In the genomic region with DNA sequence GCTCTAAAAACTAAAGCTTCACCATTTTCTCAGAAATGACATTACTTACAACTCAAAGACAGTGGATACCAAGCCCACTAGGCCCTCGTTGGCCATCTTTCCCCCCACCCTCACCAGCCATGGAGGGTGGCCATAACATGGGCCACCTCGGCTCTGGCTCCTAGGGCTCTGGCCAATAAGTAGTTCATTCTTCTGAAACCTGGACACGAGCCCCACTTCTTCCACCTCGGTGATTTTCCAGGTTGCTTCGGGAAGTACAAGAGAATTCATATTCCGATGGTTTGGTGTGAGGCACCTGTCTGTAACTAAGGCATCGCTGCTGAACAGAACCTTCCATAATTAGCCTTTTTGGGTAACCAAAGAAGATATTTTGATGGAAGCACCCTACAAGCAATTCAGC, we compare ENCODE assay signal across 8 mouse cellular contexts.
DNase-seq lines count a peak whose midpoint lies in the region; ATAC-seq lines count a peak whose summit lies in the region.

No protein-coding gene starts in this region.

- H3K36me3 ChIP-seq in lung, embryonic 15.5 days, result no peaks in the 10 kb centered on the region
- peaks cover 6% of the 10 kb centered on the region; the same call in 1 of the 2 replicates for H3K36me3 ChIP-seq in hindbrain, embryonic 10.5 days
- H3K36me3 ChIP-seq in macrophage (ENCODE audit: inconsistent target), result no peaks in the 10 kb centered on the region

- H3K4me3 ChIP-seq in lung, embryonic 15.5 days, result peak overlapping the region; percentile 57
- H3K4me3 ChIP-seq in hindbrain, embryonic 10.5 days, result peak overlapping the region; percentile 69
- peak overlapping the region; percentile 78 for H3K4me3 ChIP-seq in macrophage (ENCODE audit: inconsistent target)

- DNase-seq in lung, postnatal 10 days, result no peak
- DNase-seq in cerebellum, adult 11-12 months, result peak; percentile 56
- DNase-seq in hindbrain, embryonic 10.5 days (ENCODE audit: low spot score), result no peak
- no peak for DNase-seq in layer of hippocampus, adult 9-11 months
- no peak for DNase-seq in urinary bladder, adult 2 months (ENCODE audit: low spot score)
- DNase-seq in embryo, embryonic 10 days (ENCODE audit: low spot score), result no peak

- H3K27ac ChIP-seq in lung, embryonic 15.5 days, result peak overlapping the region; percentile 87
- H3K27ac ChIP-seq in hindbrain, embryonic 10.5 days, result peak overlapping the region; percentile 96
- H3K27ac ChIP-seq in macrophage, result peak overlapping the region; percentile 69

- ATAC-seq in lung, embryonic 15.5 days (ENCODE audit: borderline replicate concordance, extremely low read depth, low FRiP score, low TSS enrichment), result no peak

- peak overlapping the region; percentile 78 for H3K4me2 ChIP-seq in lung, embryonic 15.5 days

- H3K9ac ChIP-seq in lung, embryonic 15.5 days, result peak overlapping the region; percentile 57

- H3K4me1 ChIP-seq in lung, embryonic 15.5 days, result peaks cover 27% of the 10 kb centered on the region
- H3K4me1 ChIP-seq in hindbrain, embryonic 10.5 days (replicated peaks), result peaks cover 23% of the 10 kb centered on the region

- no peaks in the 10 kb centered on the region for H3K27me3 ChIP-seq in lung, embryonic 15.5 days
- H3K27me3 ChIP-seq in hindbrain, embryonic 10.5 days (ENCODE audit: insufficient read depth, poor library complexity, severe bottlenecking), result peaks cover 11% of the 10 kb centered on the region

- peaks cover 17% of the 10 kb centered on the region for H3K79me2 ChIP-seq in macrophage (ENCODE audit: inconsistent target)

- WGBS in lung, embryonic 15.5 days, result 45% methylated on average over 7 of the region's 7 CpGs
- 73% methylated on average over 7 of the region's 7 CpGs for WGBS in hindbrain, embryonic 10.5 days
- WGBS in macrophage (ENCODE audit: missing documents), result 55% methylated on average over 4 of the region's 7 CpGs

- H3K9me3 ChIP-seq in lung, embryonic 15.5 days, result no peaks in the 10 kb centered on the region
- no peaks in the 10 kb centered on the region for H3K9me3 ChIP-seq in hindbrain, embryonic 10.5 days
